Mouse (Mus musculus) urinary bladder, postnatal 4 days (tissue): ENCODE data around the gene Mcm6.
"Not testable (repeated sequence)": the region's sequence is repeated elsewhere in the genome, so short reads cannot be mapped to it uniquely, and the experiment has no call there.

Source experiments
- DNase-seq, 2 experiments: peaks; one replicate each; pipeline ENCODE4 v3.0.0; 2021 to 2022; ENCODE audit warnings: low spot score in 2 of 2

The Mcm6 gene

DNA sequence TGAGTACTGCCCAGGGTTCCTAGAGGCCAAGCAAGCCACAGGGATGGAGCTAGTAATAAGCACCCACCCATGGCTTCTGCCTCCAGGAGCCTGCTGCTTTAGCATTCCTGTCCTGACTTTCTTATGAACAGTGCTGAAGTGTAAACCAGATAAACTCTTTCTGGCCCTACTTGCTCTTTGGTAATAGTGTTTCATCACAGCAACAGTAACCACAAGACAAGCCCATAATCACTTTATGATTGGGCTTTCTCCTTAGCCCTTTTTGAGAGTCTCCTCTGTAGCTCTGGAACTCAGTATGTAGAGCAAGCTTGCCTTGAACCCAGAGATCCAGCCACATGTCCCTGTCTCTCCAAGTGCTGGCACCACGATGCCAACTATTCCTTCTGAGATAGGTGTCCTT is 29.2 kb downstream of the Mcm6 start:
- DNase-seq = no peak

DNA sequence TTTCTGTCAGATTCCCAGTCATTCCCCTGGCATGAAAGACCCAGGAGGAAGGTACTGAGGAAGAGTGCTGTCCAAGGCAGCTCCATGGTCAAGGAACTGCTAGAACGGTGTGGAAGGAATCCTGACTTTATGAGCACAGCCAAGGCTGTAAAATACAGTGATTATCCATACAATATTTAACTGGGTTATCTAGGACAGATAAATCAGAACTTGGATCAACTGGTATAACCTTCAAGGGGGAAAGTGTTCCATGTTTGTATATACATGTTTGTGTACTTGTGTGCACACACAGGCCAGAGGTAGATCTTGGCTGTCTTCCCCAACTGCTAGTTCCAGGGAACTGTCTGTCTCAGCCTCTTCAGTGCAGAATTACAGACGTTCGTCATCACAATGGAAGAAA is 31.2 kb downstream of the Mcm6 start, which contains the start of gene Lct:
Gene Lct (minus strand): TSS at position 101 of the 400 bp plus-strand sequence.
- no peak for DNase-seq

- DNase-seq = no peak
Measured at GRCm38 (mm10) chr1:128327165-128327564, 32.3 kb downstream of the Mcm6 start.

GRCm38 (mm10) chr1:128324776-128325175 is 34.7 kb downstream of the Mcm6 start:
- DNase-seq = no peak

DNA sequence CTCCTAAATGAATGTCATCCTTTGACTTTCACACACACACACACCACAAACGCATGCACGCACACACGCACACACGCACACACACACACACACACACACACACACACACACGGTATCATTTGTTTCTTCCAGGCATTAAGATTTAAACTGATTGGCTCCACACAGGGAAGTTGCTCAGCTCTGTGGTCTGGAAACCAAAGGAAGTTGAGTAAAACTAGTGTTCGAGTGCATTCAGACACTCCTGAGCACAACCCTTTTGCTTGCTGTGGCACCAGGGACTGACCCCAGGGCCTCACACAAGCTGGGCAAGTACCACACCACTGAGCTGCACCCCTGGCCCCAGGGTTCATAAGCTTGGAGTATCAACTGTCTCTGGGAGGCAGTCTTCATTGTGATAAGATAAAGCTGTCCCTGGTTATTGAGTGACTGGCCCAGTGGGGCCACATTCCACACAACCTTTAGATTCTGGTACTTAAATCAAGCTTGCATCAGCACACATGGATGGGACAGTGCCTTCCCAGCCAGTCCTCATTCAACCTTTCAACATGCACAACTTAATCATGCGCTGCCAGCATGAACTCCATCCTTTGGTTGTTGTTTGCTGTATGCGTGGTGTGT is 36.3 kb downstream of the Mcm6 start:
- no peak for DNase-seq

GRCm38 (mm10) chr1:128319266-128319665 is 40.2 kb downstream of the Mcm6 start:
- DNase-seq = not testable (repeated sequence)

DNA sequence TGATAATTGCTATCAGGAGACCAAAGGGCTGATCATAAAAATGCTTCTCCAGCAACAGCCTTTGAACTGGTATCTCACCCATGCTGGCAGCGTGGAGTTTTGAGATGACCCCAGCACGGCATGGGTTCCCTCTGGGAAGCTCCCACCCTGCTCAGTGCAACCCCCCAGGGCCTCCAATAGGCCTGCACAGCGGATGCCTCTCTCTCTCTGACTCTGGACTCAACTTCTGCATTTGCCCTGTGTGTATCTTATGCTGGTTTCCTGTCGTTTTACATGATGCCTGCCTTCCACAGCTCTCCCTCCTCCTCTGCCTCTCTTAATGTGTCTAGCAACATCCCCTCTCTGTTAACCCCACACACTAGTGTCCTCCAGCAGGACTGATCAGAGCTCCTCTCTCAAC is 44.8 kb downstream of the Mcm6 start:
- no peak for DNase-seq

- DNase-seq = no peak
Measured at GRCm38 (mm10) chr1:128309043-128309442, 50.4 kb downstream of the Mcm6 start.

DNA sequence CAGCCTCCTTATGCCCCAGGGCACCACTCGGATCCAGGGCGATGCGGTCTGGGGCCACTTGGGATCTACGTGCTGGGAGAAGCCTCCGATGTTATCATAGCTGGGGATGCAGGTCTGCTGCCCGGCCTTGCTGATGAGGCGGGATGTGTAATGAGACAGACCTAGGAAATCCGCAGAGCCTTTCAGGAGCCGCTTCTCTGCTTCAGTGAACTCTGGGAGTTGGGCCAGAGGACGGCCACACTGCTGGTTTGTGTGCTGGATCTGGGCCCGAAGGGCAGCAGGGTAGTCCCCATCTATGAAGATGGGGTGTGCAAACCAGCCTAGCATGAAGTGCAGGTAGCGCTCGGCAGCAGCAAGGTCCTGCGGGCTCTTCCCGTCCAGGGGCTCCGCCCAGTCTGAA is 55.6 kb downstream of the Mcm6 start:
- no peak for DNase-seq

- DNase-seq = no peak
Measured at GRCm38 (mm10) chr1:128295717-128296528, 63.5 kb downstream of the Mcm6 start.

- no peak for DNase-seq
Measured at GRCm38 (mm10) chr1:128295296-128295695, 64.2 kb downstream of the Mcm6 start.

DNA sequence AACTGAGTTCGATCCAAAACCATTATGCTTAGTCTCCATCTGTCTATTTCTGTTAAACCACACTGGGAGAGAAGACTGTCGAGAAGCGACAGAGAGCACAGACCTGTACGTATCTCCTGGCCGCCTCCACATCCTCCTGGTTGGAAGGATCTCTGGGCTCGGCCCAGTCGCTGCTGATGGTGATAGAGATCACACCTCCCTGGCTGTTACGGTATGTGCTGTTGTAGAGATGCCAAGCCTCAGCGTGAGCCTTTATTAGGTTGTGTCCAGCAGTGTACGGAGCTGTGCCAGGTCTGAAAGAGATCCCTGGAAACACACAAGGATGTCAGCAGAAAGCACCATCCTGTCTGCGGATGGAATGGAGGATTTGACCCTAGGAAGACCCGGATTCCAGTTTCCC is 65.9 kb downstream of the Mcm6 start:
- DNase-seq = no peak

DNA sequence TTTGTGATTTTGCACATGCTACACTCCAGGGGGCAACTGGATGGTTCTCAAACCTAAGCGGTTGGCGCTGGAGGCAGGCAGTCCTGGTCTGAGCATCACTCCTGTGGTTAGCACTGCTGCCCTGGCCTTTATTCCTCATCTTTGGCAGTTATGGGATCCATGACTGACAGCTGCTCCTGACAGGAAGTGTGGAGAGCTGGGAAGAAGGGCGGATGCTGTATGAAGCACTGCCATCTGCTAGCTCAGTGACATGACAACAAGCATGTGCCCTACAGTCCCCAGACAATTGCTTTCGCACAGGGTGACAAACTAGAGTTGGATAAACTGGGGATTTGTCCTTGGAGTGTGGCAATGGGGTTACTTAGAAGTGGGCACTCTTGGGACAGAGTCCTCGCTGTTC is 69.2 kb downstream of the Mcm6 start:
- DNase-seq = no peak

GRCm38 (mm10) chr1:128285136-128285535 is 74.3 kb downstream of the Mcm6 start:
- no peak for DNase-seq

- DNase-seq = no peak
Measured at GRCm38 (mm10) chr1:128284157-128284690, 75.2 kb downstream of the Mcm6 start.

- no peak for DNase-seq
Measured at GRCm38 (mm10) chr1:128282924-128283323, 76.5 kb downstream of the Mcm6 start.

DNA sequence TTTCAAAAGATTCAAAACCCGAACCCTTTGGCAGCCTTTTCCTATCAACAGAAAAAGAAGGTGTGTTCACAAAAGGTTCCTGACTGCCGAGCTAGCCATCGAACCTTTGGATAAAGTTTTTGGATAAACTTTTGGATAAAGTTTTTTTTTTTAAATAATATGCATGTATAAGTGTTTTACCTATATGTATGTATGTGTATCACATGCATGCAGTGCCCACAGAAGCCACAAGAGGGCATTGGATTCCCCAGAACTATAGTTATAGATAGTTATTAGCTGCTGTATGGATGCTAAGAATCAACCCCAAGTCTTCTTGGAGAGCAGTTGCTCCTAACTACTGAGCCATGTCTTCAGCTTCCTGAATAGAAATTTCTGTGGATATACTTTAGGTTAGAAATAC is 77.7 kb downstream of the Mcm6 start:
- DNase-seq = no peak
